Mouse (Mus musculus): Measurements from ENCODE around the gene Mmp14.

The Mmp14 gene

GRCm38 (mm10) chr14:54477172-54477909 lies 45.9 kb downstream of the Mmp14 start:
- no peak for DNase-seq

GRCm38 (mm10) chr14:54479451-54479920 lies 48.1 kb downstream of the Mmp14 start:
- peak; percentile 59 to 65 for DNase-seq

- peak in 1 of 2 experiments; percentile 28 for DNase-seq
Observed at GRCm38 (mm10) chr14:54480673-54481072, 49.3 kb downstream of the Mmp14 start.

GRCm38 (mm10) chr14:54481402-54481801 lies 50.0 kb downstream of the Mmp14 start:
- no peak for DNase-seq

GRCm38 (mm10) chr14:54482498-54482897 lies 51.1 kb downstream of the Mmp14 start:
- peak; percentile 56 to 70 for DNase-seq

GRCm38 (mm10) chr14:54485899-54486298 lies 54.5 kb downstream of the Mmp14 start:
- no peak for DNase-seq

- DNase-seq: no peak
Observed at GRCm38 (mm10) chr14:54487732-54488131, 56.3 kb downstream of the Mmp14 start.

- no peak for DNase-seq
Observed at GRCm38 (mm10) chr14:54488350-54488749, 56.9 kb downstream of the Mmp14 start.

- no peak for DNase-seq
Observed at GRCm38 (mm10) chr14:54492345-54493131, 61.1 kb downstream of the Mmp14 start.

GRCm38 (mm10) chr14:54493236-54493635 lies 61.8 kb downstream of the Mmp14 start:
- DNase-seq: no peak

- DNase-seq: peak; percentile 86 to 89
Observed at GRCm38 (mm10) chr14:54494234-54494633, 62.8 kb downstream of the Mmp14 start.

Data from cerebellum, postnatal 10 days (tissue).